Mouse (Mus musculus) B cell, adult 67 days (primary cell): ENCODE data around the gene Ermp1. TPM values are rescaled to one million over a fixed set of nuclear protein-coding genes. Genes with fewer than 3 reads are reported as not detected.

Experiments
- total RNA-seq, 2 experiments: library from RNA; stranded (reverse); gene quantifications; 4 replicates each; pipeline ENCODE4 v1.2.4; 2023

Ermp1 gene
- 10 to 100 TPM; 28.7 to 31.1 TPM for total RNA-seq

DNA sequence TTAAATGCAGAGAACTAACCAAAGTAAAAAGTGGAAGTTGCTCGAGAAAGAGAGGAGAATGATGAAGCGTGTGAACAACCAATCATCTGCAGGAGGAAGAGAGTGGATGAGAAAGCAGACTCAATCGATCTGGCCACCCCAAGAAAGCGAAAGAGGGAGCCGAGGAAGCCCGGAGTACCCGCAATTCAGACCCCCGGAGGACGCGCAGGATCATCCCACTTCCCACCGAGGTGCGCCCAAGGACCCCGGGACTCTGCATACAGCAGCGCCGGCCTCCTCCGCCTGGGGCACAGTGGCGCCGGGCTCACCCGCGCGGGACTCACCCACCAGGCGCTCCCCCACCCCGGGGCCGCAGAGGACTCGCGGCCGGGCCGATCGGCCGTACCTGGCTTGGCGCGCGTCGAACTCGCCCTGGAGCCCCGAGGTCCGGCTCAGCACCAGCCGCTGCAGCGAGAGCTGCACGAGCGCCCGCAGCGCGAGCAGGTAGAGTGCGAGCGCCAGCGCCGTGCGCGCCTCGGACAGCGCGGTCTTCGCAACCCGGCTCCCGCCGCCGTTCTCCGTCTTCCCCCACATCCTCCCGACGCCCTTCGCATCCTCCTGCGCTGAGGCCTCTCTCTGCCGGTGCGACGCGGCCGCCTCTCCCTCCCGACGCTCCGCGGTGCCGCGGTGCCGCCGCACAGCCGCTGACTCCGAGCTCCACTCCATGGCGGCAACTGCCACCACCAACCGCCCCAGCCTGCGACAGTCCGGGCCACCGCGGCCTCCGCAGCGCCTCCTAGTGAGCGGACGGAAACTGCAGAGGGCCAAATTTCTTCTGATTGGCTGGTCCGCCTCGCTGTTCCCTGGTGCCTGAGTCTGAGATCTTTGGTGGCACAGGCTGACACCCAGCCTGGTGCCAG, at the start of gene Ermp1:
Gene Ermp1, minus strand, starts transcription at position 765 of the 899 bp plus-strand sequence.

DNA sequence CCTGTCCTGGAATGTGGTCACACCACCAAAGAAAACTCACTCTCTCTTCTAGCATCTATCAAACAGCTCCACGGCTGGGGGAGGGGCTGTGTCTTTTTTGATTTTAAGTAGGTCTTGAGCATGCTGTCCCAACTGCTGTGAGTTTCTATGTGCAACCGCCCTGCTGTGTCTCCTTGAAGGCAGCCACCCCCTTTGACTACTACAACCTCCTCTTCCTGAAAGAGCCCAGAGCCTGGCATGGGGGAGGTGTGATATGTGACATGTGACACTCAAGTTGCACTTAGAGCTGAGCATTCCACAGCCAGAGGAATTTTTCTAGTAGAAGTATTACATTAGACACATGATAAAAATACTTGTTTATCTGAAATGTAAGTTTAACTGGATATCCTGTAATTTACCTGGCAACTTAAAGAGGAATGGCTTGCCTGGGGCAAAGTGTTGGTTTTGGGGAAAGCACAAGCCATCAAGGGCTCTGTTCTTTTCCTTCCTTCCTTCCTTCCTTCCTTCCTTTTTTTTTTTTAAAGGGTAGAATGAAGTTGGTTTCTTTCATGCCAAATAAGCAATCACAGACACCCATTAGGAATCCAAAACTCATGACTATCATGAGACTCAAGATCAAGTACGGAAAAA, 49.1 kb upstream of the Ermp1 start, which contains the start of gene Mlana:
Gene Mlana, plus strand, starts transcription at position 580 of the 630 bp plus-strand sequence.

Other genes with a start within 250 kb of the Ermp1 start
- 1 to 10 TPM; 6.5 to 8.8 TPM for gene Pdcd1lg2, start 237.5 kb downstream of the Ermp1 start, total RNA-seq
- gene Ric1, start 126.1 kb downstream of the Ermp1 start, total RNA-seq: 10 to 100 TPM; 49.9 to 58.2 TPM
- gene Mlana, start 49.4 kb upstream of the Ermp1 start, total RNA-seq: not detected
- gene 9930021J03Rik, start 157.6 kb upstream of the Ermp1 start, total RNA-seq: 10 to 100 TPM; 32.7 to 34.4 TPM
- 10 to 100 TPM; 26.7 to 32.0 TPM for gene Ranbp6, start 164.6 kb upstream of the Ermp1 start, total RNA-seq